Comparison of ENCODE assay signal across 8 mouse cellular contexts in the genomic region with DNA sequence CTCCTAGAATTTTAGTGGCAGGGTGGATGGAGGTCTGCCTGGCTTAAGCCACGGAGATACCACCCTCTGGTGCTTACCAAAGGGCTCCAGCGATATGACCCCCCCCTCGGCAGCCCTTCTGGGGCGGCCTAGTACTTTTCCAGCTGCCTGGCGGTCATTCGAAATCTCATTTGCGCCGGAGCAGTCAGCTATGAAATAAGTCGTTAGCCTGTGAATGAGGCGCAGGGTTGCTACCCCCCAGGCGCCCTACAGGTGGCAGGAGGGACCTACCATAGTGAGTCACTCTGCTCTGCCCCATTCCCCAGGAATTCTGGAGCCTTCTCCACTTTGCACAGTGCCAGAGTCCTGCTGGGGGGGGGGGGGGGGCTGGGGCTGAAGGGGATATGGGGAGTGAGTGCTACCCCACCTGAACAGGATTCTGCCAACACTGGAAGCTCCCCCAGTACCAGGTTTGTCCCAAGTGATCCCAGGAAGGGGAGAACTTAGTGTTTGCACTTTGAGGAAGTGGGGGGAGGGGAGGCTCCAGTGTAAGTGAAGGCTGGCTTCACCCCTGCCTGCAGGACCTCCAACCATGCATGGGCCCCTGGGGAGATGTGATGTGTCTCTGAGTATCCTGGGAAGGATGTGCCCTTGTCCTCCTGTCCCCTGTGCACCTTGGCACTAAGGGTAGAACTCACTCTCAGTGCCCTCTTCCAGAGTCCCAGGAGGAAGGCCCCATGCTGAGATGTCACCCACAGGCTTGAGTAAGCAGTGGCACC. TPM values are rescaled to one million over a fixed set of nuclear protein-coding genes. Genes with fewer than 3 reads are reported as not detected.
DNase-seq lines count a peak whose midpoint lies in the region; ATAC-seq lines count a peak whose summit lies in the region.

No protein-coding gene starts in this region.

- peaks cover 23% of the 10 kb centered on the region; the same call in 1 of the 2 replicates for H3K27me3 ChIP-seq in forebrain, embryonic 10.5 days (ENCODE audit: poor library complexity, severe bottlenecking)
- no peaks in the 10 kb centered on the region for H3K27me3 ChIP-seq in hindbrain, embryonic 15.5 days
- H3K27me3 ChIP-seq in liver, embryonic 11.5 days (replicated peaks; ENCODE audit: control insufficient read depth, insufficient read depth, low read length): no peaks in the 10 kb centered on the region; the same call in 1 of the 2 replicates
- H3K27me3 ChIP-seq in neural tube, embryonic 12.5 days (replicated peaks): no peaks in the 10 kb centered on the region

- DNase-seq in left cerebral cortex, postnatal 14 days (ENCODE audit: low spot score in 2 of 2): peak; percentile 70 to 77
- no peak for DNase-seq in left cerebral cortex, adult 8-10 months (ENCODE audit: low spot score in 2 of 2)
- peak; percentile 31 for DNase-seq in adipocyte (ENCODE audit: low spot score)
- peak; percentile 59 for DNase-seq in forebrain, embryonic 10.5 days (ENCODE audit: extremely low spot score, low spot score)
- peak; percentile 51 for DNase-seq in liver, embryonic 11.5 days (ENCODE audit: low spot score)

- peak overlapping the region; percentile 44; the same call in 1 of the 2 replicates for H3K27ac ChIP-seq in forebrain, embryonic 10.5 days
- no peak overlapping the region for H3K27ac ChIP-seq in hindbrain, embryonic 15.5 days (replicated peaks)
- H3K27ac ChIP-seq in liver, embryonic 11.5 days (ENCODE audit: low read depth, low read length): no peak overlapping the region
- H3K27ac ChIP-seq in neural tube, embryonic 12.5 days: no peak overlapping the region

- WGBS in forebrain, embryonic 10.5 days: 3% methylated on average over 11 of the region's 11 CpGs
- WGBS in hindbrain, embryonic 15.5 days: 9% methylated on average over 11 of the region's 11 CpGs
- WGBS in liver, embryonic 11.5 days: 15% methylated on average over 11 of the region's 11 CpGs
- 9% methylated on average over 11 of the region's 11 CpGs for WGBS in neural tube, embryonic 12.5 days

- intact Hi-C loops in left cerebral cortex, postnatal 14 days (cut with DNase I): no loop called here

- peaks cover 3% of the 10 kb centered on the region; the same call in 1 of the 2 replicates for H3K9me3 ChIP-seq in forebrain, embryonic 10.5 days
- no peaks in the 10 kb centered on the region for H3K9me3 ChIP-seq in hindbrain, embryonic 15.5 days
- no peaks in the 10 kb centered on the region for H3K9me3 ChIP-seq in liver, embryonic 11.5 days (ENCODE audit: control insufficient read depth, low read length)
- no peaks in the 10 kb centered on the region for H3K9me3 ChIP-seq in neural tube, embryonic 12.5 days

- peaks cover 19% of the 10 kb centered on the region for H3K4me1 ChIP-seq in forebrain, embryonic 10.5 days
- peaks cover 11% of the 10 kb centered on the region; the same call in 1 of the 2 replicates for H3K4me1 ChIP-seq in hindbrain, embryonic 15.5 days (replicated peaks)
- peaks cover 8% of the 10 kb centered on the region; the same call in 1 of the 2 replicates for H3K4me1 ChIP-seq in liver, embryonic 11.5 days (replicated peaks; ENCODE audit: control insufficient read depth, insufficient read depth, low read length)
- H3K4me1 ChIP-seq in neural tube, embryonic 12.5 days: peaks cover 33% of the 10 kb centered on the region

- no peak overlapping the region for H3K4me2 ChIP-seq in hindbrain, embryonic 15.5 days
- H3K4me2 ChIP-seq in liver, embryonic 11.5 days: peak overlapping the region; percentile 38
- no peak overlapping the region; the same call in 1 of the 2 replicates for H3K4me2 ChIP-seq in neural tube, embryonic 12.5 days (replicated peaks)

- peak overlapping the region; percentile 20 for H3K4me3 ChIP-seq in forebrain, embryonic 10.5 days
- H3K4me3 ChIP-seq in hindbrain, embryonic 15.5 days: no peak overlapping the region
- H3K4me3 ChIP-seq in liver, embryonic 11.5 days (ENCODE audit: low read depth, low read length): no peak overlapping the region
- no peak overlapping the region for H3K4me3 ChIP-seq in neural tube, embryonic 12.5 days

- H3K9ac ChIP-seq in hindbrain, embryonic 15.5 days: no peak overlapping the region
- no peak overlapping the region for H3K9ac ChIP-seq in liver, embryonic 11.5 days (ENCODE audit: low read depth, low read length)
- no peak overlapping the region for H3K9ac ChIP-seq in neural tube, embryonic 12.5 days

- peak; percentile 70; the same call in 1 of the 2 replicates for ATAC-seq in hindbrain, embryonic 15.5 days (ENCODE audit: low FRiP score, low read depth)
- no peak; the same call in 1 of the 2 replicates for ATAC-seq in liver, embryonic 11.5 days (replicated peaks; ENCODE audit: low FRiP score)
- ATAC-seq in neural tube, embryonic 12.5 days (ENCODE audit: low FRiP score, low read depth): peak; percentile 46; the same call in 1 of the 2 replicates
- ATAC-seq in inflammation-experienced regulatory T-cells, adult 6 months: no peak

- no peaks in the 10 kb centered on the region for H3K36me3 ChIP-seq in forebrain, embryonic 10.5 days (replicated peaks)
- no peaks in the 10 kb centered on the region for H3K36me3 ChIP-seq in hindbrain, embryonic 15.5 days
- H3K36me3 ChIP-seq in liver, embryonic 11.5 days (ENCODE audit: control insufficient read depth, insufficient read depth, low read length): no peaks in the 10 kb centered on the region
- no peaks in the 10 kb centered on the region for H3K36me3 ChIP-seq in neural tube, embryonic 12.5 days

RNA-seq across cellular contexts. Expression of a gene that starts 8.7 kb away (rescaled TPM):
- 10 to 100 TPM; 46.0 to 49.5 TPM for total RNA-seq in left cerebral cortex, postnatal 14 days (2021)
- 10 to 100 TPM; 39.0 to 44.9 (median 42.9) TPM for total RNA-seq in left cerebral cortex, adult 8-10 months (2022)
- polyA plus RNA-seq in forebrain, embryonic 10.5 days (2016; fragmentation: Nextera tagmentation; extraction: Ambion mirVana): 14.8 TPM in 2 replicates
- polyA plus RNA-seq in hindbrain, embryonic 15.5 days (2015; fragmentation: Nextera tagmentation; extraction: Ambion mirVana): 20.8 and 23.7 TPM in 2 replicates
- 11.6 and 13.4 TPM in 2 replicates for polyA plus RNA-seq in liver, embryonic 11.5 days (2014; fragmentation: Nextera tagmentation; extraction: Ambion mirVana)
- polyA plus RNA-seq in neural tube, embryonic 12.5 days (2016; fragmentation: Nextera tagmentation; extraction: Ambion mirVana): 33.1 and 34.5 TPM in 2 replicates
- polyA plus RNA-seq in inflammation-experienced regulatory T-cells, adult 6 months (2017; shearing (Covaris generic)): 10 to 100 TPM in 2 of 3 experiments, 1 to 10 TPM in 1; 9.2 to 13.0 (median 11.9) TPM

RNA-seq across cellular contexts. Expression of a gene that starts 45.4 kb away (rescaled TPM):
- total RNA-seq in left cerebral cortex, postnatal 14 days (2021): under 1 TPM; 0.23 to 0.29 TPM
- 1 to 10 TPM in 3 of 4 experiments, under 1 TPM in 1; 0.74 to 2.6 (median 1.6) TPM for total RNA-seq in left cerebral cortex, adult 8-10 months (2022)
- polyA plus RNA-seq in forebrain, embryonic 10.5 days (2016; fragmentation: Nextera tagmentation; extraction: Ambion mirVana): 0.06 TPM in 1 of 2 replicates, not detected in the other
- polyA plus RNA-seq in hindbrain, embryonic 15.5 days (2015; fragmentation: Nextera tagmentation; extraction: Ambion mirVana): 0.26 and 0.28 TPM in 2 replicates
- 0.11 TPM in 1 of 2 replicates, not detected in the other for polyA plus RNA-seq in liver, embryonic 11.5 days (2014; fragmentation: Nextera tagmentation; extraction: Ambion mirVana)
- polyA plus RNA-seq in neural tube, embryonic 12.5 days (2016; fragmentation: Nextera tagmentation; extraction: Ambion mirVana): 0.18 and 0.38 TPM in 2 replicates
- not detected for polyA plus RNA-seq in inflammation-experienced regulatory T-cells, adult 6 months (2017; shearing (Covaris generic))

Comparison
In these comparisons a context has a peak if more than half of its experiments do, and no peak if none do; other contexts are left out.
1. DNase-seq: peak in left cerebral cortex, postnatal 14 days (2 of 2), adipocyte (single experiment), forebrain, embryonic 10.5 days (single experiment) and liver, embryonic 11.5 days (single experiment); none in left cerebral cortex, adult 8-10 months (0 of 2).
2. ATAC-seq: peak in hindbrain, embryonic 15.5 days (single experiment) and neural tube, embryonic 12.5 days (single experiment); none in liver, embryonic 11.5 days (single experiment) and inflammation-experienced regulatory T-cells, adult 6 months (single experiment).